Mouse (Mus musculus): ENCODE measurements at regions not wholly inside any gene's neighbourhood (a gene's known extent, or its start where the extent isn't known, plus 50 kb on each side); places are given as distances from the start of the nearest gene placed in this dataset.

- POLR2A ChIA-PET: no interaction called here
- ATAC-seq (no peak), DNase-seq (ENCODE audit: low read depth, low spot score) (no peak)
- in situ Hi-C loops (cut with MboI; ENCODE audit: low pct_unique_long_range_greater_than_20kb): no loop called here
- no peak for TF ChIP-seq CTCF (IDR thresholded peaks at IDR 0.05)
- CTCF ChIA-PET: interaction anchor here (0.9 kb wide), 1 partner anchor 18 kb away, joined by 3 read pairs; no protein-coding TSS in a partner anchor
- H3K27me3 ChIP-seq: no peaks in the 10 kb centered on the region
Observed at GRCm38 (mm10) chr5:79494590-79494989, 1525.3 kb upstream of the Adgrl3 start.

All from Patski (cell line).